Mouse (Mus musculus) embryonic facial prominence, embryonic 13.5 days (tissue): ENCODE measurements around the gene Pax5. TPM values are rescaled to one million over a fixed set of nuclear protein-coding genes. Genes with fewer than 3 reads are reported as not detected.

ENCODE experiments used
- ATAC-seq: fragments of 200-750 bp; cut with Nextera tagmentation; 2 replicates; pipeline ENCODE4 v1.8.0; 2017; ENCODE audit warnings: low read depth; ENCODE audit not compliant: insufficient number of reproducible peaks, insufficient read depth, low FRiP score, low TSS enrichment
- H3K27ac ChIP-seq: fragments of 300-500 bp; sonication (generic); 2 replicates; pipeline ENCODE4 v1.5.1; 2015; ENCODE audit warnings: moderate library complexity, mild to moderate bottlenecking, inconsistent platforms
- H3K27me3 ChIP-seq: fragments of 300-500 bp; sonication (generic); 2 replicates; pipeline ENCODE4 v1.6.1; 2015; ENCODE audit warnings: mild to moderate bottlenecking, inconsistent platforms
- H3K36me3 ChIP-seq: fragments of 300-500 bp; sonication (generic); 2 replicates; pipeline ENCODE4 v1.6.1; 2015; ENCODE audit warnings: mild to moderate bottlenecking, inconsistent platforms
- H3K4me1 ChIP-seq: fragments of 300-500 bp; sonication (generic); 2 replicates; pipeline ENCODE4 v1.6.1; 2015; ENCODE audit warnings: inconsistent platforms
- H3K4me2 ChIP-seq: fragments of 300-500 bp; sonication (generic); 2 replicates; pipeline ENCODE4 v1.6.1; 2015; ENCODE audit warnings: moderate library complexity, mild to moderate bottlenecking, inconsistent platforms
- H3K4me3 ChIP-seq: fragments of 300-500 bp; sonication (generic); 2 replicates; pipeline ENCODE4 v1.5.1; 2015; ENCODE audit warnings: mild to moderate bottlenecking, inconsistent platforms
- H3K9ac ChIP-seq: fragments of 300-500 bp; sonication (generic); 2 replicates; pipeline ENCODE4 v1.6.1; 2015; ENCODE audit warnings: mild to moderate bottlenecking, inconsistent platforms
- H3K9me3 ChIP-seq: fragments of 300-500 bp; sonication (generic); 2 replicates; pipeline ENCODE4 v1.6.1; 2016; ENCODE audit warnings: inconsistent platforms
- WGBS: fragments of 180-500 bp; shearing (Covaris S2); methylation state at CpG from one replicate; pipeline ENCODE4 v1.1.7; 2015; ENCODE audit warnings: mixed read lengths; 5-methylcytosine and 5-hydroxymethylcytosine counted together
- polyA plus RNA-seq: library from polyadenylated mRNA; unstranded; fragments of >200 nt; fragmentation: Nextera tagmentation; extraction: Ambion mirVana; gene quantifications from 2 replicates; pipeline ENCODE4 v1.2.1, GENCODE M21; 2015

The Pax5 gene
- polyA plus RNA-seq, 1 experiment from 2014 or later, result not detected

DNA sequence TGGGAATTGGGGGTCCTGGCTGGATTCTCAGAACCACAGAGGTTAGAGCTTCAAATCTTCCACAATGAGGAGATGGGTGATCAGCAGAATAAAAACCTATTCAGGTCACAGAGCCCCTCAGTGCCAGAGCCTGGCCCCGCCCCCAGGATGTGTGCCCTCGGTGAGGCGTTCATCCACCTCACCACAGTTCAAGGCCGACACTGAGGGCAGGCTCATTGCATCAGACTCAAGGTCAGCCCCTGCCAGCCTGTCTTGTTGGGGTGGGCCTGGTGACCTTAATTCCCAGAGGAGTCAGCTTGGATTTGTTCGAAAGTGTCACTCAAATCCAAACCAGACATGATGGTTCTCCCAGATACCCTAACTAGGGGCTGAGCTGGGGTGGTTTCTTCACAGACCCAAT, 177.6 kb downstream of the Pax5 start:
- H3K4me2 ChIP-seq, result no peak overlapping the region
- no peak overlapping the region for H3K27ac ChIP-seq
- H3K4me1 ChIP-seq, result peaks cover 8% of the 10 kb centered on the region; the same call in 1 of the 2 replicates
- H3K9ac ChIP-seq, result no peak overlapping the region
- no peak overlapping the region for H3K4me3 ChIP-seq
- 50% methylated on average over 5 of the region's 5 CpGs for WGBS
- no peaks in the 10 kb centered on the region for H3K9me3 ChIP-seq
- H3K27me3 ChIP-seq, result no peaks in the 10 kb centered on the region
- H3K36me3 ChIP-seq, result no peaks in the 10 kb centered on the region
- no peak for ATAC-seq

- Histone ChIP-seq H3K9me3 (no peaks in the 10 kb centered on the region), H3K4me2 (no peak overlapping the region), H3K36me3 (no peaks in the 10 kb centered on the region), H3K9ac (no peak overlapping the region), H3K4me3 (no peak overlapping the region), H3K27me3 (no peaks in the 10 kb centered on the region), H3K4me1 (no peaks in the 10 kb centered on the region), H3K27ac (no peak overlapping the region)
- WGBS, result 67% methylated on average over 3 of the region's 3 CpGs
- ATAC-seq, result no peak
These were observed 185.0 kb downstream of the Pax5 start for GRCm38 (mm10) chr4:44525336-44525735.

DNA sequence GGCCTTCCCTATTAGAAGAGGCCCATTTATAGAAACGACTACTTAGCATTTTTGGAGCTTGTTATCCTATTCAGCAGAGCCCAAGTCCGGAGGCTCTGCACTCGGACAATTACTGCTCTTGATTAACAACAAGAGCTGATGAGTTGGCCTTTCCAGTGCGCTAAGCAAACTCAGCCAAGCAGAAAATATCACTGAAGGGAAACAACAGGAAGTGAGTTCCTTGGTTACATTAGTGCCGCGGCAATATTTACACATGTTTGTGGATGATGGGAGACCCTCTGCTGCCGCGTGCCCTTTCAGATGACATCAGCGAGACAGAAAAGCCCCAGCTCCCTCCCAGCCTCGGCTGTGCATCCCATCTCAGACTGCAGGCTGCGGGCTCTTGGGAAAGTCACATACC, 191.4 kb downstream of the Pax5 start:
- H3K36me3 ChIP-seq, result no peaks in the 10 kb centered on the region
- no peak overlapping the region for H3K4me3 ChIP-seq
- ATAC-seq, result no peak
- 52% methylated on average over 11 of the region's 11 CpGs for WGBS
- no peaks in the 10 kb centered on the region for H3K27me3 ChIP-seq
- H3K4me1 ChIP-seq, result peaks cover 6% of the 10 kb centered on the region; the same call in 1 of the 2 replicates
- no peaks in the 10 kb centered on the region for H3K9me3 ChIP-seq
- no peak overlapping the region for H3K4me2 ChIP-seq
- no peak overlapping the region for H3K27ac ChIP-seq
- H3K9ac ChIP-seq, result no peak overlapping the region

GRCm38 (mm10) chr4:44513981-44514380, 196.3 kb downstream of the Pax5 start:
- Histone ChIP-seq H3K4me2 (no peak overlapping the region), H3K27me3 (peaks cover 16% of the 10 kb centered on the region), H3K4me3 (no peak overlapping the region), H3K36me3 (no peaks in the 10 kb centered on the region), H3K9me3 (no peaks in the 10 kb centered on the region), H3K27ac (no peak overlapping the region), H3K9ac (no peak overlapping the region), H3K4me1 (peaks cover 6% of the 10 kb centered on the region; the same call in 1 of the 2 replicates)
- ATAC-seq, result no peak
- 86% methylated on average over 4 of the region's 4 CpGs for WGBS

DNA sequence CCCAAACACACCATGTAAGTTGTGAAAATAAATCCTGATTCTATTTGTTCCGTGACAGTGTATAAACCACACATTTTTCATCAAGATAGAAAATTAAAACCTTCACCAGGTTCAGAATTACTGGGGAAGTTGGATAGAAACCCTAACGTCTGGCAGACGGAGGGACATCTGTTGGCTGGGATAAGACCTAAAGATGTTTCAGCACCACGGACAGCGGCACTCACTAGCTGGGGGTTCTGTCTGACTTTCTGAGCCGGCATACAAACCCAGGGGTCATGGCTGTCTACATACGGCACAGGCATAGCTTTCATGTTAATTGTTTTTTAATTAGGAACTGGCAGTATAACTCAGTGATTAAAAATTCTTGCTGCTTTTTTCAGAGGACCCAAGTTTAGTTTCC, 198.6 kb downstream of the Pax5 start:
- no peak overlapping the region for H3K9ac ChIP-seq
- 4% methylated on average over 7 of the region's 7 CpGs for WGBS
- H3K9me3 ChIP-seq, result no peaks in the 10 kb centered on the region

DNA sequence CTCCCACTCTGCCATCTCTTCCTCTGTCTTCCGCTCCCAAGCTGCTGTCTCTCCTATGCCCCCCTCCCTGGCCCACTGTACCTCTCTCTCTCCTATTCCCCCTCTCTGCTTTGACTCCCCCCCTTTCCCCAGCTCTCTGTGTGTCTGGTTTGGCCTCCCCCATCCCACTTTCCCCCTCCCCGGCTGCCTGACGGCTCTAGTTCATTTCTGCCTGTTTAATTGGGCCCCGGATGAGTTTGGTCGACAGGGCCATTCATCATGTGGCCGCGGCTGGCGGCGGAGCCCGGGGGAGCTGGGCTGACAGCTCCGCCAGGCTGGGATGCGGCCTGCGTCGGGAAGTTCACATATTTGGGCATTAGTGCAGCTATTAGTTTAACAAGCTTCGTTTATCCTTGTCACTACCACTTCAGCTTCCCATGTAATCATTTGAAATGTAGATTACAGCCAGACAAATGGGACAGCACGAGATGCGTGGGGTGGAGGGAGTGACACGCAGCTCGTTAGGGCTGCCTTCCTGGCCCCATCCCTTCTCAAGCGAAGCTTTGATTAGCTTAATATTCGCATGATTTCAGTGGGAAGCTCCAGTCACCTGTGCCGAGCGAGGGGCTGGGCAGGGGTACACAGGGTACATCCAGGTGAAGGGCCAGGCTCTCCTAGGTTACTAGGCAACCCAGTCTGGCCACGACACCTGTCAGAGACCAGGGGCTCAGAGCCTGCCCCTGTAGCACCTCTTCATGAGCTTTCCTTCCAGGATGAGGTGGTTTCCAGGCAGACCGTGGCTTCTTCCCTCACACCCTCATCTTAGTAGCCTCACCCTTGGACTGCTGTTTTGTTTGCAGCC, 201.7 kb downstream of the Pax5 start:
- Histone ChIP-seq H3K27ac (no peak overlapping the region), H3K27me3 (peaks cover 36% of the 10 kb centered on the region), H3K4me3 (no peak overlapping the region), H3K4me1 (peaks cover 3% of the 10 kb centered on the region; the same call in 1 of the 2 replicates), H3K4me2 (no peak overlapping the region), H3K9ac (no peak overlapping the region), H3K9me3 (no peaks in the 10 kb centered on the region), H3K36me3 (no peaks in the 10 kb centered on the region)
- no peak for ATAC-seq
- whole genome bisulfite sequencing, result 33% methylated on average over 25 of the region's 25 CpGs

More for the DNA sequence above, 198.6 kb downstream of the Pax5 start:
- H3K27ac ChIP-seq, result no peak overlapping the region
- no peak overlapping the region for H3K4me2 ChIP-seq
- H3K4me1 ChIP-seq, result peaks cover 3% of the 10 kb centered on the region; the same call in 1 of the 2 replicates
- peaks cover 36% of the 10 kb centered on the region for H3K27me3 ChIP-seq
- H3K4me3 ChIP-seq, result no peak overlapping the region
- no peak for ATAC-seq
- H3K36me3 ChIP-seq, result no peaks in the 10 kb centered on the region

DNA sequence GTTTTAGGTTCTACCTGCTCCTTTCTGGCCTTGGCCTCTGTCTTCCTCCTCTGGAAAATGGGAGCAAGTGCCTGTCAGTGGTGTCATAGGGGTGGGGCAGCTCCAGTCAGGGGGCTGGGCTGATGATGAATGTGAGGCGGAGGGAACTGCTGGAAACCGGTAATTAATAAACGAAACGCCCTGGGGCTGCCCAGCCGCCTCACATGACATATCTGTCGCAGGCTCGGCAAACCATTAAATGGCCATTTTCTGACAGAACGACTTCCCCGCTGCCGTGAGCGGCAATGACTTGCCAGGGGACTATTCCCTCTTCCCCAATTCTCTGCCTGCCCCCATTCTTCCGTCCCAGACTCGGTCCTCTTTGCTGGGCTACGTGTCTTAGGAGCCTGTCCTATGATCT, 202.4 kb downstream of the Pax5 start:
- no peak overlapping the region for H3K27ac ChIP-seq
- no peak overlapping the region for H3K9ac ChIP-seq
- H3K4me1 ChIP-seq, result peaks cover 3% of the 10 kb centered on the region; the same call in 1 of the 2 replicates
- peaks cover 36% of the 10 kb centered on the region for H3K27me3 ChIP-seq
- 41% methylated on average over 14 of the region's 14 CpGs for WGBS
- H3K9me3 ChIP-seq, result no peaks in the 10 kb centered on the region
- H3K4me3 ChIP-seq, result no peak overlapping the region
- no peak overlapping the region for H3K4me2 ChIP-seq
- H3K36me3 ChIP-seq, result no peaks in the 10 kb centered on the region
- ATAC-seq, result no peak

DNA sequence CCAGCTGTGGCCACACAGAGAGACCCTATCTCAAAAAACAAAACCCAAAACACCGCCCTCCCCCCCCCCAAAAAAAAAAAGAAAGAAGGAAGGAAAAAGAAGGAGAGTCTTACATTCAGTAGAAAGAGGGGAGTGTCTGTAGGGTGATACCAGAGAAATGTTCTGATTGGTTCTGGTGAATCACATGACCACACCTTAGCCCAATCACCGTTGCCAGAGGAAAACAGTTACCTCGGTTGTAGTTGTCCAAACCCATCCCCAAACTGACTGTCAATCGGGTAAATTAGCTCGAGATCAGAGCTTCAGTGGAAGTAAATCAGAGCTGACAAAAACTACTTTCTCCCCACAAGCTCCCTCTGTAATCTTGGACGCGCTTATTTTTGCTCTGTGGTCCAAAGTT, 205.3 kb downstream of the Pax5 start:
- WGBS, result 73% methylated on average over 7 of the region's 7 CpGs
- H3K4me1 ChIP-seq, result peaks cover 3% of the 10 kb centered on the region; the same call in 1 of the 2 replicates

DNA sequence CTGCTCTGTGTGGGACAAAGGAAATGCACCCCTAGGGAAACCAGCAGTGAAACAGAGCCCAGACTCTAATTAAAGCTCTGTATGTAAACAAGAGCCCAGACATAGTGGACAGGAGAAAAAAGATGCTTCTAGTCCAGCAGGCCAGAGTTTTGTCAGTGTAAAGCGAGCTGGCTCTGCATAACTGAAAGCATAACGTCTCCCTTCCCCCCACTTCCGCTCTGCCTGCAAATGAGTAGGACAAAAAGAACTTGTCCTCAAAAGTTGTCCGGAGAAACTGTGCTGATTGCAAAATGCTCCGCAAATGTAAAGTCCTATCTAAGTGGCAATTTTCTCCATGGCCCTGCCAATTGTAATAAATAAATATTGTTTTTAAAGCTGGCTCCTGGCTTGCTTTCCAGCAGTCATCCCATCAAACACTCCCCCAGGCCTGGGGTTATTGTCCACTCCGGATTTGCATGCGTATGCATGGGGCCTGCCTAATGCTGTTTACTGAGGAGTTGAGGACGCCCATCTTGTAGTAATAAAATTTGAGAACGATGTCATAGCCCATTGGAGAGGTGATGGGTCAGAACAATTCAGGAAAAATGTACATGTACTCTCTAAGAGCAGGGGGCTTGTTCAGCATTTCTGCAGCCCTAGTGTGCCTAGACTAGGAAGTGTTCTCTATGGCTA, 208.0 kb downstream of the Pax5 start:
- Histone ChIP-seq H3K36me3 (no peaks in the 10 kb centered on the region), H3K4me1 (no peaks in the 10 kb centered on the region), H3K9ac (no peak overlapping the region), H3K27ac (no peak overlapping the region), H3K4me2 (no peak overlapping the region), H3K4me3 (no peak overlapping the region), H3K27me3 (peaks cover 6% of the 10 kb centered on the region; the same call in 1 of the 2 replicates), H3K9me3 (no peaks in the 10 kb centered on the region)
- WGBS, result 38% methylated on average over 9 of the region's 9 CpGs
- no peak for ATAC-seq

More for the DNA sequence above, 205.3 kb downstream of the Pax5 start:
- no peaks in the 10 kb centered on the region for H3K36me3 ChIP-seq
- no peak overlapping the region for H3K27ac ChIP-seq
- no peak overlapping the region for H3K9ac ChIP-seq
- H3K4me3 ChIP-seq, result no peak overlapping the region
- H3K9me3 ChIP-seq, result no peaks in the 10 kb centered on the region
- H3K4me2 ChIP-seq, result no peak overlapping the region
- peaks cover 30% of the 10 kb centered on the region for H3K27me3 ChIP-seq
- ATAC-seq, result no peak

DNA sequence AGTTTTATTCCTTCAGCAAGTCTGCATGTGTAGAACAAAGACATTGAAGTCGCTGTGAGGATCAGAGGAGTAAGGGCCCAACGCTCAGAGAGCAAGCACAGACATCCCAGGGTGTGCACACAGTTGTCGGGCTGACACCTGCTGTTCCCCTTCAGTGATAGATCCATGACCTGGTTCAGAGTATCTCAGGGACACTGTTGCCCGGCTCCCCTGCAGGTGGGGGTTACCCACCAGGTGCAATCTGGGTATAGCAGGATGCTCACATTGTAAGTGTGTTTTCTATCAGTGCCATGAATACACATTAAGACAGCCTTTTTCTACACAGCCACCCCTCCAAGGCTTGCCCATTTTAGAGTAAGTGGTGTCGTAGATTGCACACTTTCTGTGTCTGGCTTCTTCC, 212.1 kb downstream of the Pax5 start:
- WGBS, result 77% methylated on average over 5 of the region's 5 CpGs
- no peaks in the 10 kb centered on the region for H3K4me1 ChIP-seq
- ATAC-seq, result no peak

GRCm38 (mm10) chr4:44495836-44496235, 214.5 kb downstream of the Pax5 start:
- Histone ChIP-seq H3K4me1 (no peaks in the 10 kb centered on the region), H3K36me3 (no peaks in the 10 kb centered on the region), H3K9ac (no peak overlapping the region), H3K27ac (no peak overlapping the region), H3K9me3 (no peaks in the 10 kb centered on the region), H3K4me3 (no peak overlapping the region), H3K27me3 (no peaks in the 10 kb centered on the region), H3K4me2 (no peak overlapping the region)
- WGBS, result 71% methylated on average over 2 of the region's 2 CpGs
- 0 out of 2 replicates have a peak, but pooled peaks have one; percentile 32 for ATAC-seq

More for the DNA sequence above, 212.1 kb downstream of the Pax5 start:
- Histone ChIP-seq H3K4me3 (no peak overlapping the region), H3K27me3 (no peaks in the 10 kb centered on the region), H3K36me3 (no peaks in the 10 kb centered on the region), H3K9ac (no peak overlapping the region), H3K4me2 (no peak overlapping the region), H3K27ac (no peak overlapping the region), H3K9me3 (no peaks in the 10 kb centered on the region)

DNA sequence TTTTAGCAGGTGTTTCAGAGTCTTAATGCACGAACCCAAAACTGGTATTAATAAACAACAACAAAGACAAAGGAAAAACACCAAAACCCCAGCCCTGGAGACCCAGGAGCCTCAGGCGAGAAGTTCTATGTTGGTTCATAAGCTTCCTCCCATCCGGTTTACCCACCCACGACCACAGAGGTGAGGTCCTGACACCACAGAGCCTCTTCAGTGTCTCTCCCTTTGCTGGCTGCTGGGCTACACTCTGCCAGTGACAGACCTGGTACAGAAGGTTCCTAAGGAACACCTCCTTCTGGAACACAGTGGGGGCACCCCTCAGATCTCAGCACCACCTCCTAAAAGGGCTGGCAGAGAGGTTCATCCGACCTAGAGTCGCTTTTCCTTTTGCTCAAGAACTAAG, 216.5 kb downstream of the Pax5 start:
- 68% methylated on average over 6 of the region's 6 CpGs for WGBS
- Histone ChIP-seq H3K27me3 (no peaks in the 10 kb centered on the region), H3K4me1 (no peaks in the 10 kb centered on the region), H3K36me3 (no peaks in the 10 kb centered on the region), H3K9me3 (no peaks in the 10 kb centered on the region), H3K27ac (no peak overlapping the region), H3K4me3 (no peak overlapping the region), H3K9ac (no peak overlapping the region), H3K4me2 (no peak overlapping the region)
- no peak for ATAC-seq
